Mouse (Mus musculus) heart, embryonic 14.5 days (tissue): Measurements from ENCODE around the gene Fancd2. TPM values are rescaled to one million over a fixed set of nuclear protein-coding genes. Genes with fewer than 3 reads are reported as not detected.

Source experiments
- ATAC-seq: fragments of 200-750 bp; cut with Nextera tagmentation; 2 replicates; pipeline ENCODE4 v1.8.0; 2017; ENCODE audit warnings: low read depth, moderate TSS enrichment; ENCODE audit not compliant: insufficient number of reproducible peaks, insufficient read depth, low FRiP score
- H3K27ac ChIP-seq, 2 experiments: fragments of 200-500 bp in 1 of 2; fragments of 300-500 bp in 1 of 2; sonication (generic) in 1 of 2; replicated peaks in 1 of 2; 2 replicates each; pipeline ENCODE4 v1.5.1; 2012 to 2014; ENCODE audit warnings: low read depth in 2 of 2, low read length in 2 of 2, control low read depth in 1 of 2, mild to moderate bottlenecking in 1 of 2, mixed read lengths in 1 of 2; ENCODE audit not compliant: control insufficient read depth in 1 of 2, insufficient read depth in 1 of 2
- H3K27me3 ChIP-seq: fragments of 300-500 bp; sonication (generic); 2 replicates; pipeline ENCODE4 v1.6.1; 2014; ENCODE audit warnings: mild to moderate bottlenecking, low read length, control low read depth; ENCODE audit not compliant: control insufficient read depth, insufficient read depth
- H3K36me3 ChIP-seq: fragments of 300-500 bp; sonication (generic); 2 replicates; pipeline ENCODE4 v1.6.1; 2014; ENCODE audit warnings: mild to moderate bottlenecking, control low read depth, low read length, mixed read lengths; ENCODE audit not compliant: control insufficient read depth, insufficient read depth
- H3K4me1 ChIP-seq, 2 experiments: fragments of 200-500 bp in 1 of 2; fragments of 300-500 bp in 1 of 2; sonication (generic) in 1 of 2; 2 replicates each; pipeline ENCODE4 v1.6.1; 2012 to 2014; ENCODE audit warnings: low read length in 2 of 2, control low read depth in 1 of 2, mixed read lengths in 1 of 2; ENCODE audit not compliant: control insufficient read depth in 2 of 2, insufficient read depth in 2 of 2
- H3K4me2 ChIP-seq: fragments of 300-500 bp; sonication (generic); 2 replicates; pipeline ENCODE4 v1.6.1; 2014; ENCODE audit warnings: mild to moderate bottlenecking, low read length
- H3K4me3 ChIP-seq, 2 experiments: fragments of 200-500 bp in 1 of 2; fragments of 300-500 bp in 1 of 2; sonication (generic) in 1 of 2; 2 replicates each; pipeline ENCODE4 v1.5.1; 2012 to 2014; ENCODE audit warnings: low read length in 2 of 2, mild to moderate bottlenecking in 2 of 2, control low read depth in 1 of 2, low read depth in 1 of 2, moderate library complexity in 1 of 2; ENCODE audit not compliant: control insufficient read depth in 1 of 2, insufficient read depth in 1 of 2
- H3K9ac ChIP-seq: fragments of 300-500 bp; sonication (generic); 2 replicates; pipeline ENCODE4 v1.6.1; 2014; ENCODE audit warnings: mild to moderate bottlenecking, low read length
- H3K9me3 ChIP-seq: fragments of 300-500 bp; sonication (generic); 2 replicates; pipeline ENCODE4 v1.6.1; 2016; ENCODE audit warnings: low read length, control low read depth; ENCODE audit not compliant: control insufficient read depth
- WGBS: fragments of 180-500 bp; shearing (Covaris S2); extraction: QIAGEN DNeasy Blood & Tissue Kit; methylation state at CpG from one replicate; pipeline ENCODE4 v1.1.7; 2014; 5-methylcytosine and 5-hydroxymethylcytosine counted together
- polyA plus RNA-seq: library from polyadenylated mRNA; unstranded; fragments of >200 nt; fragmentation: Nextera tagmentation; extraction: Ambion mirVana; gene quantifications from 2 replicates; pipeline ENCODE4 v1.2.1, GENCODE M21; 2014

Fancd2 gene
- polyA plus RNA-seq, 1 experiment from 2014 or later, result 10.6 TPM

- no peak overlapping the region for H3K9ac ChIP-seq
- no peaks in the 10 kb centered on the region for H3K9me3 ChIP-seq
- ATAC-seq, result no peak
- no peak overlapping the region for H3K4me3 ChIP-seq
- no peak overlapping the region for H3K27ac ChIP-seq
- peaks cover 23% of the 10 kb centered on the region for H3K27me3 ChIP-seq
- no peak overlapping the region for H3K4me2 ChIP-seq
- H3K36me3 ChIP-seq, result peaks cover 56% of the 10 kb centered on the region
- peaks cover 8 to 11% of the 10 kb centered on the region in 2 experiments; a peak in 3 of 4 replicates for H3K4me1 ChIP-seq
- 69% methylated on average over 24 of the region's 24 CpGs for WGBS
These were observed 39.2 kb upstream of the Fancd2 start for GRCm38 (mm10) chr6:113492101-113492864.

- peaks cover 23% of the 10 kb centered on the region for H3K27me3 ChIP-seq
- under 1% methylated on average over 54 of the region's 54 CpGs for WGBS
- H3K4me1 ChIP-seq, result peaks cover 8 to 11% of the 10 kb centered on the region in 2 experiments; a peak in 3 of 4 replicates
- peak overlapping the region; percentile 41 to 43 for H3K4me3 ChIP-seq
- H3K9me3 ChIP-seq, result no peaks in the 10 kb centered on the region
- ATAC-seq, result peak; percentile 62
- H3K36me3 ChIP-seq, result peaks cover 37% of the 10 kb centered on the region
- peak overlapping the region; percentile 77 for H3K4me2 ChIP-seq
- H3K9ac ChIP-seq, result peak overlapping the region; percentile 64
- H3K27ac ChIP-seq, result no peak overlapping the region; a peak in 1 of 4 replicates
These were observed 37.2 kb upstream of the Fancd2 start for GRCm38 (mm10) chr6:113494258-113494788.

- ATAC-seq, result no peak
- Histone ChIP-seq H3K9ac (peak overlapping the region; percentile 64), H3K4me1 (peaks cover 8 to 11% of the 10 kb centered on the region in 2 experiments; a peak in 3 of 4 replicates), H3K27ac (no peak overlapping the region), H3K27me3 (peaks cover 30% of the 10 kb centered on the region), H3K4me3 (peak overlapping the region; percentile 41 to 43), H3K9me3 (no peaks in the 10 kb centered on the region), H3K36me3 (peaks cover 28% of the 10 kb centered on the region), H3K4me2 (peak overlapping the region; percentile 77)
- WGBS, result 22% methylated on average over 28 of the region's 28 CpGs
These were observed 36.3 kb upstream of the Fancd2 start for GRCm38 (mm10) chr6:113495071-113495675.

GRCm38 (mm10) chr6:113499346-113499745, 32.1 kb upstream of the Fancd2 start:
- H3K9me3 ChIP-seq, result no peaks in the 10 kb centered on the region
- no peak overlapping the region for H3K4me3 ChIP-seq
- ATAC-seq, result no peak
- peaks cover 56% of the 10 kb centered on the region for H3K27me3 ChIP-seq
- H3K36me3 ChIP-seq, result no peaks in the 10 kb centered on the region
- no peak overlapping the region for H3K9ac ChIP-seq
- H3K4me2 ChIP-seq, result no peak overlapping the region
- H3K27ac ChIP-seq, result no peak overlapping the region
- 62% methylated on average over 6 of the region's 6 CpGs for WGBS
- H3K4me1 ChIP-seq, result peaks cover 8 to 16% of the 10 kb centered on the region in 2 experiments; a peak in 3 of 4 replicates

GRCm38 (mm10) chr6:113501388-113502084, 29.9 kb upstream of the Fancd2 start, which contains the start of gene Prrt3:
Prrt3 (minus strand) TSS chr6:113501931.
- peak within 1 kb of the TSS; percentile 10 to 24 for H3K4me3 ChIP-seq
- H3K9me3 ChIP-seq, result no peaks in the 10 kb centered on the region
- no peaks in the 10 kb centered on the region for H3K36me3 ChIP-seq
- 0 out of 4 replicates have a peak, but pooled peaks cover 0 to 5% of the 10 kb centered on the region in 2 experiments for H3K4me1 ChIP-seq
- H3K4me2 ChIP-seq, result peak within 1 kb of the TSS; percentile 54
- peak within 1 kb of the TSS; percentile 41; the same call in 1 of the 2 replicates for H3K9ac ChIP-seq
- peaks cover 38% of the 10 kb centered on the region for H3K27me3 ChIP-seq
- H3K27ac ChIP-seq, result no peak within 1 kb of the TSS
- WGBS, result 5% methylated on average over 32 of the region's 32 CpGs
- no peak for ATAC-seq

DNA sequence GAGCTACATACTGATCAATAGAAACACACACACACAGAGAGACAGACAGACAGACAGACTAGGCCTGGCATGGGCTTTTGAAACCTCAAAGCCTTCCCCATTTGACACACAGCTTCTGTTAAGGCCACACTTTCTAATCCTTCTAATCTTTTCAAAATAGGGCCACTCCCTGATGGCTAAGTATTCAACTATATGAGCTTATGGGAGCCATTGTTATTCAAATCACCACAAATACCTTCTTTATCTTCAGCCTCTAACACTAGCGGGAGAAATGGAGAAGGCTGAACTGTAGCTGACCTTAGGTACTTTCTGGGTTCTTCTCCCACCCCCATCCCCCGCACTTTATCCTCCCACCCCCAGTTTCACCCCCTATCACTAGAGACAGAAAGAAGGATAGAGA, 28.7 kb upstream of the Fancd2 start:
- no peaks in the 10 kb centered on the region for H3K36me3 ChIP-seq
- 0 out of 4 replicates have a peak, but pooled peaks cover 0 to 5% of the 10 kb centered on the region in 2 experiments for H3K4me1 ChIP-seq
- no peak overlapping the region for H3K4me2 ChIP-seq
- H3K9ac ChIP-seq, result no peak overlapping the region
- no peak overlapping the region for H3K27ac ChIP-seq
- H3K4me3 ChIP-seq, result no peak overlapping the region
- H3K27me3 ChIP-seq, result peaks cover 33% of the 10 kb centered on the region
- 50% methylated on average over 2 of the region's 2 CpGs for WGBS
- ATAC-seq, result no peak
- no peaks in the 10 kb centered on the region for H3K9me3 ChIP-seq

DNA sequence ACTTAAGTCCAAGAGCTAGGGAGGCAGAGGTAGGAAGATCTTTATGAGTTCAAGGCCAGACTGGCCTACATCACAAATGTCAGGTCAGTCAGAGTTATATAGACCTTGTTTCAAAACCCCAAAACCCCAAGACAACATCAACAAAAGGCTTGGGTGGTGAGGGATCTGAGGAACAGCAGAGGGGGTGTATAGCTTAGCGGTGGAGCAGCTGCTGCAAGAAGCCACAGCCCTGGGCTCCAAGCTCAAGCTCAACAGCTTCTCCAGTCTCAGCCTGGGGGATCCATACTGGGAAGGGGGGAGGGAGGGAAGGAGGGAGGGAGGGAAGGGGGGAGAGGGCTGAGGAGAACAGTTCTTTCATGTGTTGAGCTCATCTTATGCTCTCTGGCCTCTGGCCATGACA, 25.8 kb upstream of the Fancd2 start:
- Histone ChIP-seq H3K9me3 (no peaks in the 10 kb centered on the region), H3K27me3 (peaks cover 21% of the 10 kb centered on the region)

More for the DNA sequence above, 25.8 kb upstream of the Fancd2 start:
- Histone ChIP-seq H3K9ac (no peak overlapping the region), H3K36me3 (no peaks in the 10 kb centered on the region), H3K27ac (no peak overlapping the region), H3K4me1 (peaks cover 5 to 6% of the 10 kb centered on the region in 2 experiments; a peak in 2 of 4 replicates), H3K4me2 (no peak overlapping the region), H3K4me3 (no peak overlapping the region)
- WGBS, result 79% methylated on average over 1 of the region's 1 CpGs
- ATAC-seq, result no peak
